Mouse (Mus musculus): Measurements from ENCODE around the gene Fitm1.

Fitm1 gene

DNA sequence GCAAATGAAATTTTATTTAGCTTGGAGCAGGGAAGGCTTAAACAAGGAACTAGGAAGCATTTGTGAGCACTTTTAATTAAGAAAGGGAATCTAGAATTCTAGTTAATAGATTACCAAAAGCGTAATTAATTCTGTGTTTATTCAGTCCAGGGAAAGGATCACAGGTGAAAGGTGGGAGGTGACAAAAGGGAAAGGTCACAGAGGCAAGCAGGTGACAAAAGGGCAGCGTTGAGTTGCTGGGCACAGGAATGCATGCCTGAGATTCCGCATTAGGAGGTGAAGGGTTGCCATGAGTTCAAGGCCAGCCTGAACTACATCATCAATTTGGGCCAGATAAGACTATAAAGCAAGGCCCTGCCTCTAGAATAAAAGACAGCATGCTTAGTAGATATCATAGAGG lies 7.9 kb upstream of the Fitm1 start:
- DNase-seq (ENCODE audit: extremely low spot score, low spot score), result no peak

DNA sequence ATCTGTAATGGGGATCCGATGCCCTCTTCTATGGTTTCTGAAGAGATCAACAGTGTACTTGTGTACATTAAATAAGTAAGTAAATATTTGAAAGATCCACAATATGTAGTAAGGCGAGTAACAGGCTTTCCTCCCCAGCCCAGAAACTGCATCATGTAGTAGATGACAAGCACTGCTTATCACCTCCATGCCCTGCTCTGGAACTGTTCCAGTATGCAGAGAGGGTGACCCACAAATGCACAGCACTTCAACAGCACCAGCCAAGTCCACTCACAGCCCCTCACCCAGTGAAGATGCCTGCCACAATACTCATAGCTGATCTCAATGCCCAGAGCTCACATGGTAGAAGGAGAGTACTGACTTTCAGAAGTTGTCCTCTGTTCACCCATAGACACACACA lies 4.8 kb upstream of the Fitm1 start:
- DNase-seq (ENCODE audit: extremely low spot score, low spot score), result no peak

DNA sequence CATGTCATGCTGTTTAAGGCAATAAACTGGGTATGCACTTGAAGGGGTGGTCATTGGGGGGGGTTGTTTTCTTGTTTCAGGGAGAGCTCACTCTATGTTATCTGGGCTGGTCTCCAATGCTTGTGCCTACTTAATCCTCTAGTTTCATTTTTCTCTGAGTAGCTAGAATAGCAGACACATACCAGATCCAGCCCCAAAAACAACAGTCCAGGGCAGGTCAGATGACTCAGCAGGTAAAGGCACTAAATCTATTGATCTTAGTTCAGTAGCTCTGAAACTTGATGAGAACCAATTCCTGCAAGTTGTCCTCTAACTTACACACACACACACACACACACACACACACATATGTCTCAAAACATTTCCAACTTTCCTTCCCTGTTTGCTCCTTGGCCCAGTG lies 3.7 kb upstream of the Fitm1 start:
- no peak for DNase-seq (ENCODE audit: extremely low spot score, low spot score)

DNA sequence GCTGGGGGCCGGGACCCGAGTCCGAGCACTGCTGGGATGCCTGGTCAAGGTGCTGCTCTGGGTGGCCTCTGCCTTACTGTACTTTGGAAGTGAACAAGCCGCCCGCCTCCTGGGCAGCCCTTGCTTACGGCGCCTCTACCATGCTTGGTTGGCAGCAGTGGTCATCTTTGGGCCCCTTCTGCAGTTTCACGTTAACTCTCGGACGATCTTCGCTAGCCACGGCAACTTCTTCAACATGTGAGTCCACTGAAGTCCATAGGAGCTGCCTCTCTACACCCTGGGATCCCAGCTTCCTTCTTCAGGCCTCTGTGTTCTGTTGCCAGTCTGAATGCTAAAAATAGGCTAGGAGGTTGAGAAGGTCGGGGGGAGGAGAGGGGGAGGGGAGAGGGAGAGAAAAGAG lies 294 bp downstream of the Fitm1 start:
- DNase-seq (ENCODE audit: extremely low spot score, low spot score), result no peak

DNA sequence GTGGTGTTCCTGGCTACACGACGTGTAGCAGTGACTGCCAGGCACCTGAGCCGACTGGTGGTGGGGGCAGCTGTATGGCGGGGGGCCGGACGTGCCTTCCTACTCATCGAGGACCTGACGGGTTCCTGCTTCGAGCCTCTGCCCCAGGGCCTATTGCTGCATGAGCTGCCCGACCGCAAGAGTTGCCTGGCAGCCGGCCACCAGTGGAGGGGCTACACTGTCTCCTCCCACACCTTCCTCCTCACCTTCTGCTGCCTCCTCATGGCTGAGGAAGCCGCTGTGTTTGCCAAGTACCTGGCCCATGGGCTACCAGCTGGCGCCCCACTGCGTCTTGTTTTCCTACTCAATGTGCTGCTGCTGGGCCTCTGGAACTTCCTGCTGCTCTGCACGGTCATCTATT lies 959 bp downstream of the Fitm1 start:
- DNase-seq (ENCODE audit: extremely low spot score, low spot score), result no peak

DNA sequence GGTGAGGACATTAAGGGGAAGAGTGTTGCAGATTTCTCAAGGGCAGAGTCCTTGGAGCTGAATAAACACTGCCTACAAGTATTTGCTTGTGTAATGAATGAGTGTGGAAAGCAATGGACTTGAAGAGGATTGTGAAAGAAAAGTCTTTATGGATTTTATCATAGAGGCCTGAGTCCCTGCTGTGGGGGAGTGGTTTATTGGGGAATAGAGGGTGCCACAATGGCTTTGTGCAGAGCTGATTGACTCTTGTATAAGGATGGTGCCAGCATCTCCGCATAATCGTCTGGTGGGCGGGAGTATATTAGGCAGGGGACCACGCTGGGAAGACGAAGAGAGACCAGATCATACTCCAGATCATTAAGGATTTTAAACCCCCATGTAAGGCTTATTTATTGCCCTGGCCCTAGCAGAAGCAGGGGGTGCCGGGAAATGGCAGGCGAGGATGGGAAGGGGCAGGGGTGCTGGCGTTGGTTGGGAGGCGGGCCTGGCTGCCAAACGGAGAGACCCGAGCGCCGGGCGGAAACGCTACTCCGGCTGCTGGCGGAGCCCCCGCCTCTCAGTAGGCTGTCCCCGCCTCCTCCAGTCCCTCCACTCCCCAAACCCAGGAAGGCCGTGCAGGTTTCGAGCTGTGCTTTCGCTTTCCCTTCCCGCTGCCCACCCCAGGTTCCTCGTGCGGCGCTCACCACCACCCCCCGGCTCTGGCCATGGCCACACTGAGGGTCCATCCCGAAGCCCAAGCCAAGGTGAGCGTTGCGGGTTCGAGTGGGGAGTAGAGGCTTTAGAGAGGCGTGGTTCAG lies 2.7 kb downstream of the Fitm1 start, which contains the start of gene Psme1:
Gene Psme1, plus strand, starts transcription at position 253 of the 797 bp plus-strand sequence.
- peak; percentile 74 for DNase-seq (ENCODE audit: extremely low spot score, low spot score)

DNA sequence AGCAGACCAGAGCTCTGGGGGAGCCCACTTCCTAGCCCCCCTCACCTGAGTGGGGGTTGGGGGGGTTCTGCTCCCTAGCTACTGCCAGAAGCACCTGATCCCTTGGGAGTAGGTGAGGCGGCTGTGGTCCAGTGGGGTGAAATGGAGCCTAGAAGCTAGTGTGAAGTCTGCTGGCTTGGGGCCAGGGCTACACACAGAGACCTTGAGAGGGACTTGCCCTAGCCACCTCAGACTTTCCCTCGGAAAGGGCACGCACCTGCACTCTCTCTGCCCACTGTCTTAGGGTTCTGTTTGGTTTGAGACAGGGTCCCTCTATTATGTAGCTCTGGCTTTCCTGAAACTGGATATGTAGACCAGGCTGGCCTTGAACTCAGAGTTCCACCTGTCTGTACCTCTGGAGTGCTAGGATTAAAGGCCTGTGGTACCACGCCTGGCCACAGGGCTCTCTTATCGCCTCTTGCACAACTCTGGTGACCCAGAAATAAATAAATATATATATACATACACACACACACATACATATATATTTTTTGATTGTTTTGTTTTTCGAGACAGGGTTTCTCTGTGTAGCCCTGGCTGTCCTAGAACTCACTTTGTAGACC lies 3.4 kb downstream of the Fitm1 start:
- no peak for DNase-seq (ENCODE audit: extremely low spot score, low spot score)

DNA sequence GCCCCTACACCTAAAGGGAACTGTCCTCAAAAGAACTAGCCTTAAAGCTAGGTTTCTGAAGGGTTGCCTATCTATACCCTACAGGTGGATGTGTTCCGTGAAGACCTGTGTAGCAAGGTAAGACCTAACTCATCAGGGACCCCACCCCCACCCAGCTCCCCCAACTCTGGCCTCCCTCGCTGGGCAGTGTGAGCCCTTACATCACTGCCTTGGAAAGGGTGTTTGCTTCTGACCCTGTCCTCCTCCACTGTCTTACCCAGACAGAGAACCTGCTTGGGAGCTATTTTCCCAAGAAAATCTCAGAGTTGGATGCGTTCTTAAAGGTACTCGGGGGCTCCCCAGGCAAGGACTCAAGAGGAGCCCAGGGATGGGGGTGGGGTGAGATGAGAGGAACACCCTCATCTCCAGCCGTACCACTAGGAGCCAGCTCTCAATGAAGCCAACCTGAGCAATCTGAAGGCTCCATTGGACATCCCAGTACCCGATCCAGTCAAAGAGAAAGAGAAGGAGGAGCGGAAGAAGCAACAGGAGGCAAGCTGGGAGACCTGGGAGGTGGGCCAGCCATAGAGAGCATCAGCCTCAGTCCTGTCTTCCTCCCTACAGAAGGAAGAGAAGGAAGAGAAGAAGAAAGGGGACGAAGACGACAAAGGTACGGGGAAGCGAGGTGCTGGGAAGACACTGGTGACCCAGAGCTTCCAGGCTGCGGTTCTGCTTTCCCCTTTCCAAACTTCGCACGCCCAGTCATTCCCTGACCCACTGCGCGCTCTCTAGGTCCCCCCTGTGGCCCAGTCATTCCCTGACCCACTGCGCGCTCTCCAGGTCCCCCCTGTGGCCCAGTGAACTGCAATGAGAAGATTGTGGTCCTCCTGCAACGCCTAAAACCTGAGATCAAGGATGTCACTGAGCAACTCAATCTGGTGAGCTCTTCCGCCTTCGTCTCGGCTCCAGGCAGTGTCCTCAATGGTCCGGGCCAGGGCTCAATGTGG lies 4.4 kb downstream of the Fitm1 start:
- no peak for DNase-seq (ENCODE audit: extremely low spot score, low spot score)

DNA sequence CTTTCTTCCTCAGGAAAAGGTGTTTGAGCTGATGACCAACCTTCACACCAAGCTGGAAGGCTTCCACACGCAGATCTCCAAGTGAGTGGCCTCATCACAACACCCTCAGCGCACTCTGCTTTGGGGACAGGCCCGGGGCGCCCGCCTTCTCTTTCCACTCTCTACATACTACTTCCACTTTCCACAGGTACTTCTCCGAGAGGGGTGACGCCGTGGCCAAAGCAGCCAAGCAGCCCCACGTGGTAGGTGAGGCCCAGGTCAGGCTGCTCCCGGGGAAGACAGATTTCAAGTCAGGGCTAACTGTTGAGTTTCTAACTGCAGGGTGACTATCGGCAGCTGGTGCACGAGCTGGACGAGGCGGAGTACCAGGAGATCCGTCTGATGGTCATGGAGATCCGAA lies 5.3 kb downstream of the Fitm1 start:
- no peak for DNase-seq (ENCODE audit: extremely low spot score, low spot score)

DNA sequence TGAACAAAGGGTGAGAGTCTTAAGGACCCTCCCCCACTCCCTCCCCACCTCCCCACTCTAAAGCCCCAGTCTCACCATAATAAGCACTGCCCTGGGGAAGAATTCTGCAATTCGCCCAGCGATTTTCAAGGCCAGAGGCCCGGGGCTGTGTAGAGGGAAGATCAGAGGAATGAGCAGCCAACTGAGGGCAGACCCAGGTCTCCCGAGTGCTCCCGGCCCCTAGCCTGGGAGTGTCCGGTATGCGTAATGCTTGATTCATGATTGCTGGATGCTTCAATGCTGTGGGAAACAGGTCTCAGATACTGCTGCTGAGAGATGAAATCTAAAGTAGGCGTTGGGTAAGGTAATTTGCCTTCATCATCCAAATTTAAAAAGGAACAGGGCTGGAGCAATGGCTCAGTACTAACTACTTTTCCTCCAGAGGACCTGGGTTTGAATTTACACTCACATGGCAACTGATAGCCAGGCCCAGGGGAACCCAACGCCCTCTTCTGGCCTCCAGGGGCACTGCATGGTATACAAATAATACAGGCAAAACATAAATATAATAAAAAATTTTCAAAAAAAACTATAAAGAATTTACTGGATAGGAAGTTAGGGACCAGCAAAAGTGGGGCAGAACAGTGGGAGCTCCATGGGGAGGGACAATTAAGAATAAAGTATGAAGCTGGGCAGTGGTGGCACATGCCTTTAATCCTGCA lies 6.7 kb downstream of the Fitm1 start:
- DNase-seq (ENCODE audit: extremely low spot score, low spot score), result no peak

DNA sequence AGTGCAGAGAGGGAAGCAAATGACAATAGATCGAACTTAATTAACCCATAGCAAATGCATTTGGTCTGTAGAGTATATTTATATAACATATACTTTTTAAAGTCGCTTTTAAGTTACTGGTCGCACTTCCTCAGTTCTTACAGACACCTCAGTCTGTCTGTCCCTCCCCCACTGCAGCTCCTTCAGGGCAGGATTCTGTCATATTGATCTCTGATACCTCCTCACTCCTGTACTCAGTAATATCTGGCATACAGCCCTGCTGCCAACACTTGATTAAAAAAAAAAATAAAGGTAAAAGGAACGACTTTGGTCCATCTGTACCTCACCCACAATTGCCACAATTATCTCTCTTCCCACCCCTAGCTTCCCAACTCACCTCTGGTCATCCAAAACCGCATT lies 8.9 kb downstream of the Fitm1 start:
- DNase-seq (ENCODE audit: extremely low spot score, low spot score), result no peak

DNA sequence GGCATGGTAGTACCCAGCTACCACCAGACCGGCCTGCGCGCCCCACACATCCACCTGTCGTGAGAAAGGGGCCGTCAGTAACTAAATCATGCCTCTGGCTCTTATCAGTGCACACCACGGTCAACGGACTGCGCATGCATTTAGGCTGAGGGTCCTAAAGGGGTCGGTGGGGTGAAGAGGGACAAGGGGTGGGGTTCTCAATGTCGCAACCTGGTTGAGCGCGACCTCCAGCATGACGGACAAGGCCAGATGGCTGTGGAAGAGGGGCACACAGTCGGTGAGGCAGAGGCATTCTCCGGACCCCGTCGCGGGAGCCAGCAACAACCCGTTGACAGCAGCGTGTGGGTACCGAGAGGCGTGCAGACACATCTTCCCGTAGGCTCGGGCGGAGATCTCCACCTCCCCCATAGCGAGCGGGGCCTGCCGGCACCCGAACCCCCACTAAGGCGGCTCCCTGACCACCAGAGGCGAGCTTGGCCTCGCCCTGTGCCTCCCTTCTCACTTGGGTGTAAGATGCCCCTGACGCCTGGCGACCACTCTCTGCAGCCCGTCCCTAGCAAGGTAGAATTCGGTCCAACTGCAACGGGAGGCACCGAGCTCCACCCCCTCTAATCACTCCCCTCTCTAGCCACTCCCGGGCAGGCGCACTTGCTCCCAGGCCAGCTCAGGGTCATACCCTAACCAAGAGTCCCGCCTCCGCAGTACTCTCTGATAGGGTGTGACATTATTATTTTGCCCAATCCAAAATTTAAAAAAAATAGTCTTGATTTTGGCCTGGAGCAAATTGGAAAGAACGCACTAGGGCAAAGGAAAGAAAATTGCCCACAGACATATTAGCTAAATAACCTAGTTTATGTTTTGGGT lies 9.5 kb downstream of the Fitm1 start, which contains the start of gene Emc9:
Gene Emc9, minus strand, starts transcription at position 601 of the 864 bp plus-strand sequence.
- DNase-seq (ENCODE audit: extremely low spot score, low spot score), result peak; percentile 64

DNA sequence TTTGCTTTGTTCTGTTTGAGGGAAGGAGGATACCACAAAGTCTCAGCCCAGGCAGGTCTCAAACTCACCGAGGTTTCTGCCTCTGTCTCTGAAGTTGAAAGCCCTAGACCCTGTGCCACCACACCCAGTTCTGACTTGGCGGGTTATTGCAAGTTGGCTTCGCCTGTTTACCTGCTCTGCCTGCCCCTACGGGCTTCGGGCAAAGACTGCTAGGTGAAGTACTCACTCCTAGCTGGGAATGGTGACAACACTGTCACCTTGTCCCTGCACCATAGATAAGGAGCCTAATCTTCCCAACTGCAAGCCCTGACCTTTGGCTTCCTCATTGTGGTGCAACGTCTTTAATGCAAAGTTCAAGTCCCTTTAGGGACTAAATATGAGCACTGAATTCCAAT lies 10.1 kb downstream of the Fitm1 start:
- DNase-seq (ENCODE audit: extremely low spot score, low spot score), result no peak

DNA sequence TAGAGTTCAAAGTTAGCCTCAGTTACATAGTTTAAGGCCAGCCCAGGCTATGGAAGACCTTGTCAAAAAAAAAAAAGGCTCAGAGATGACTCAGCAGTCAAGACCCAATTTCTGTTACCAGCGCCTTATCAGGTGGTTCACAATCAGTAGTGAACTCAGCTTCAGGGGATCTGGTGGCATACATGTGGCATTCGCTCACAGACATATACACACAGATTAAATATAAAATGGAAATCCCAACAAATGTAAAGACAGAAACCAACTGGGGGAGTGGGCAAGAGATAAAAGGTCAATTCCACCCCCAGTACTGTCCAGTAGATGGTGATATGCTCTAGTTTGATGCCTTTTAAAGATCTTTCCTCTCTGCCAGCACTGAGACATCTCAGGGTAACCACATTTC lies 10.7 kb downstream of the Fitm1 start:
- DNase-seq (ENCODE audit: extremely low spot score, low spot score), result no peak

DNA sequence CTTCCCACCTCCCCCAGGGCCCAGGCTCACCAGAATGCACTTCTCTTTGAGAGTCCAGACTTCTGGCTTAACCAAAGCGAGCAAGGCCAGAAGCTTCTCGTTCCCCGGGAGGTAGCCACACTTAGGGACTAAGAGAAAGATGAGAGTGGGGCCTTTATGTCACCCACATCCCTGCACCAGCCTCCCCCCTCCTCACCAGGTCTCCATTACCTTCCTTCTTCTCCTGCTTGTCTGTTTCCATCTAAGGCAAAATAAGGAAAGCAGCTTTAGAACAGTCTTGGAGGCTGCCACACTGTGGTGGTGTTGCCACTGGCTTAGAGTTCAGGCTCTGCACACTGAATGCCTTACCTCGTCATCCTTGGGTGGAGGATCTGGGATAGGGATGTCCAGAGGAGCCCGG lies 13.9 kb downstream of the Fitm1 start:
- no peak for DNase-seq (ENCODE audit: extremely low spot score, low spot score)

DNA sequence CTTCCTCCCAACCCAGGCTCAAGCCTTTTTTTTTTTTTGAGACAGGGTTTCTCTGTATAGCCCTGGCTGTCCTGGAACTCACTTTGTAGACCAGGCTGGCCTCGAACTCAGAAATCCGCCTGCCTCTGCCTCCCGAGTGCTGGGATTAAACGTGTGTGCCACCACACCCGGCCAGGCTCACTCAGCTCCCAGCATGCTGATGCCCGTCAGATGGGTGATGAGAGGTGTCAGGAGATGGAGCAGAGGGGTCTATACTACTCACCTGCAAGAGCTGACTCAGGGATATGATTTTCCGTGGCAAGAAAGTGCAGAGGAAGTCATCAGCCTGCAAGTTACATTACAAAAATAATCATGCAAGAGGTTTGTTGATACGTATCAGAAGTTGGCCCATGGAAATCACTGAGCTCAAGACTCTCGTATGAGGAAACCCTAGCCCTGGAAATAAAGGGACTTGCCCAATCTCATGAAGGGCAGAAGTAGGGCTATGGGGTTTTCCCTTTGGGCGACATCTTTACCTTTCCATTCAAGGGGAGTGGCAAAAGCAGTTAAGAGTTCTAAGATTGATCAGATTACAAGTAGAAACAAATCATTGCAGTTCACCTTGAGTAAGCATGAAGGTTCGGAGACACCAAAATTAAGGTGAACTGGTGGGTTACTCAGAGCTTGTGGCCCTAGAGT lies 14.5 kb downstream of the Fitm1 start:
- no peak for DNase-seq (ENCODE audit: extremely low spot score, low spot score)

DNA sequence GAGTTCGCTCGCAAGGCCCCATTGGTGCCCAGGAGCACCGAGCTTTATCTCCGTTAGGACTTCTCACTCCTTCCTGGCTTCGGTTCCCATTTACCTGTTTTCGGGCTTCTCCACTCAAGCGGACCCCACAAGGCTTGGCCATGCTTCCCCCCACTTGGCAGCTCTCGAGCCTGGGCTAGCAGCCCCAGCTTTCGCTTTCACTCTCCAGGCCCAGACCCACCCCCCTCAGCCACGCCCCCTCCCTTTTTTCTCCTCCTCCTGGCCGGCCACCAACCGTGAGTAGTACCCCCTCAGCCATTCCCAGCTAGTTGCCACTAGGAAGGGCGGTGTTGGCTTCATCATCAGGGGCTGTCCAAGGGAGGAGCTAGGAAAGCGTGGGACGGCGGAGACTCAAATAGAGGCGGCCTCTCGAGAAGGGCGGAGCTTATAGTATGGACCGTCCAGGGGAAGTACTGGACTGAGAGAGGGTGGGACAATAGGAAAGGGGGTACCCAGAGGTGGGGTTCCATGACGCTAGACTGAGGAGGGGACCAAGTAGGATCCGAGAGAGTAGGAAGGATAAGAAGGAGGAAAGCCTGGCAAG lies 15.4 kb downstream of the Fitm1 start, which contains the start of gene Psme2:
Gene Psme2, minus strand, starts transcription at position 366 of the 583 bp plus-strand sequence.
- DNase-seq (ENCODE audit: extremely low spot score, low spot score), result peak; percentile 86

DNA sequence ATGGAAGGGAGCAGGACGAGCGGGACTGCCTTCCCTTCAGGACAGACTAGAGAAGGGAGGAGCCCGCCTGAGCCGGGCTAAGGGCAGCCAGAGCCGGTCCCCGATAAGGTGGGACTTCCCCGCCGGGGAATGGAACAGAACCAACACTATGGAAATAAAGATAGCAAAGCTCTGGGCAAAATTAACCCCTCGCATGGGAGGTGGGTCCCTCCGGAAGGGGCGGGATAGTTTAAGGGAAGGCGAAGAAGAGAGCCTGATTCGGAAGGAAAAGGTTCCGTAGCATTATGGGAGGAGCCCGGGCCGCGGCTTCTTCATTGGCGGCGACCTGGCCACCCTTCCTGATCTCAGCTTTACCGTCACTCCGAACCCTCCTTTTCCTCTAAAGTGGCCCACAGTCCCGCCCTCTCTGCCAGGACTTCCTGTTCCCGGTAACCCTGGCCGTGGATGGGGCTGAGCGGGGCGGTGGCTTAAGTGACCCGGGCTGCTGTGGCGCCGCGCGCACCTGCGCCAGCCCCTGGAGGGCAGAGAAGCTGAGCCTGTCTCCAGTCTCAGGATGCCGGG lies 16.0 kb downstream of the Fitm1 start, which contains the start of gene Rnf31:
Gene Rnf31, plus strand, starts transcription at position 378 of the 561 bp plus-strand sequence.
- DNase-seq (ENCODE audit: extremely low spot score, low spot score), result peak; percentile 86

DNA sequence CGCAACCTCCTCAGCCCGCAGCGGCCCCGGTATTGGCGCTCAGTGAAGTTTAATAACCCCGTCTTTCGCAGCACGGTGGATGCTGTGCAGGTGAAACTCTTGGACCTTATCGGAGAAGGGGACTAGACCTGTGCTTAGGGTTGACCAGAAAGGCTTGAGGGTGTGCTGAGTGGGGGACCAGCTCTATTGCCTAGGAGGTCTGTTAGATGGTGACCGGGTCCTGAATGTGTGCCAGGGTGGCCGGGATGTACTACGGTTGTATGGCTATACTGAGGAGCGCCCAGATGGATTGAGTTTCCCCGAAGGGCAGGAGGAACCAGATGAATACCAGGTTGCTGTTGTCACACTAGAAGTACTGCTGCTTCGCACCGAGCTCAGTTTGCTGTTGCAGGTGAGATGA lies 16.8 kb downstream of the Fitm1 start:
- no peak for DNase-seq (ENCODE audit: extremely low spot score, low spot score)
